Mouse (Mus musculus) kidney, adult 10 weeks (tissue): Measurements from ENCODE around the gene Chst8. TPM values are rescaled to one million over a fixed set of nuclear protein-coding genes. Genes with fewer than 3 reads are reported as not detected.

ENCODE experiments used
- polyA plus RNA-seq: library from polyadenylated mRNA; stranded (reverse); fragments of 350-450 nt; fragmentation: Illumina TruSeq; extraction: RNeasy Lipid Tissue Mini Kit (QIAGEN cat#74804); gene quantifications from one replicate; pipeline ENCODE4 v1.2.3, GENCODE M21; 2014; ENCODE audit warnings: low read depth, low replicate concordance

Chst8 gene
- polyA plus RNA-seq, result not detected

GRCm38 (mm10) chr7:34812531-34813111, at the start of gene Chst8:
TSS of gene Chst8 (minus strand) at chr7:34812711.

DNA sequence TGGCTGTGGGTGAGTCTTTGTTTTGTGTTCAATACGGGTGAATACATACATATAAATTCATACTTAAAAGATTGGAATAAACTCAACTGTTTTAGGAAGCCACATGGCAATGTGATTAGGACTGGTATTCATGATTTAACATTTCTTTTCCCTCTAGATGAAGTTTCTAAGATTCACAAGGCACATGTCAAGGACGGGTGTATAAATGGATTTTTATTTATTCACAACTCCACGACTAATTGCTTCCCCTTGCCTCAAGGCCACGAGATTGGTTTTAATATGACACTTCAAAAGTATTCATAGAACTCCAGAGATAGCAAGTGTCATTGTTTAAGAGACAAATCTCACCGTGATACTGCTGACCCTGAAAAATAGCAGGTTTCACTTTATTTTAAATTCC, 155.9 kb downstream of the Chst8 start, which contains the start of gene Kctd15:
Kctd15 (minus strand) TSS at position 101 of the 400 bp plus-strand sequence.

Other genes with a start within 250 kb of the Chst8 start
- 0.69 TPM for gene Kctd15, start 156.0 kb downstream of the Chst8 start, polyA plus RNA-seq
- gene Pepd, start 99.7 kb upstream of the Chst8 start, polyA plus RNA-seq, result 72.4 TPM
- 49.4 TPM for gene Cebpg, start 243.9 kb upstream of the Chst8 start, polyA plus RNA-seq